Mouse (Mus musculus) left cerebral cortex, postnatal 4 days (tissue): ENCODE data around the gene Zkscan6. TPM values are rescaled to one million over a fixed set of nuclear protein-coding genes. Genes with fewer than 3 reads are reported as not detected.

Experiments
- DNase-seq: peaks from one replicate; pipeline ENCODE4 v3.0.0-alpha.2; 2022
- intact Hi-C: fragments of 180-260 bp; cut with DNase I; formaldehyde crosslinking; loops from one replicate; pipeline ENCODE4 v1.15.1; 2025
- total RNA-seq, 2 experiments: library from RNA; stranded (reverse); gene quantifications; 2 replicates each; pipeline ENCODE4 v1.2.3; 2021

Zkscan6 gene
- total RNA-seq, result 10 to 100 TPM; 12.3 to 12.9 TPM

DNA sequence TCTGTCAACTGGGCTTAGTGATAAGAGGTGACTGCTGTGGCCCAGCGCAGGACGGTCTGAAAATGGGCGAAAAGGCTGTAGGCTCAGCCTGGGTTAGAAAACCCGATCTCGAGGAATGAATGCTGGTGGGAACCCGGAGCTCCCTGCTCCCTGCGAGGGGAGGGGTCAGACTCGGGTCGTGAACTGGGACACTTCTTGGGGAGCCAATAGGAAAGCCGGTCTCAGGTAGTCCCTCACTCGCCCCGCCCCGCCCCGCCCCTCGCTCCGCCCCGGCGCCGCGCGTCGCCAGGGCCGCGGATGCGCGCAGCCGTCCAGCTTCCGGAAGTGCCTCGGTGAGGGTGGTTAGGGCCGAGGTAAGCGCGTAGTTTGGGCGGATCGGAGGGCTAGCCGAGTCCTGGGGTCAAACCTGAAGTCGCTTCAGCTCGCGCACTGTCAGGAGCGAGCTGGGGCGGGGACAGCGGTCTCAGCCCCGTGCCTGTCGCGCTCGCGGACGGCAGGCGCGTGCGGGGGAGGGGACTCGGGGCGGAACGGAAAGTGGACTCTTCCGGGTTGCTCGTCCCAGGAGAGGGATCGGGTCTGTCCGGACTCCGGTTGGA lies at the start of gene Zkscan6:
Gene Zkscan6 (plus strand): TSS at position 267 of the 596 bp plus-strand sequence.
- intact Hi-C loops, result no loop called here
- peak; percentile 90 for DNase-seq

DNA sequence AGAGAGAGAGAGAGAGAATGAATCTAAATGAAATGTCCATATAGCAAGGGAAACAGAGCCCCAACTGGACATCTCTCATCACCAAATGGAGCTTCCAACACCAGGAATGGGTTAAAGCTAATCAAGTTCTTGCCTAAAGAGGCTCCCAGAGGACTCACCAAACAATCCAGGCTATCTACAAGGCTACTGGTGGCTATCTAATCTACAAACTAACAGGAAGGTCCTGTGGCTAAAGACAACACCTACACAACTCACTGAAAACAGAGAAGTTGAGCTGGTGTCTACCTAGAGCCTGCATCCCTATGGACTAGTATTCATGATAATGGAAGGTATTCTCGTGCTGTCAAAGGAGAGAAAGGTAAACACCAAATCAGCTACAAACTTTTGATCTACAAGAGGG lies 47.6 kb upstream of the Zkscan6 start:
- no peak for DNase-seq
- intact Hi-C loops, result no loop called here

- no peak for DNase-seq
Observed at GRCm38 (mm10) chr11:65760912-65761311, 46.1 kb upstream of the Zkscan6 start.

GRCm38 (mm10) chr11:65768445-65768844 lies 38.5 kb upstream of the Zkscan6 start:
- DNase-seq, result no peak
- intact Hi-C loops, result no loop called here

More at GRCm38 (mm10) chr11:65760912-65761311, 46.1 kb upstream of the Zkscan6 start:
- intact Hi-C loops, result no loop called here

GRCm38 (mm10) chr11:65769990-65770389 lies 37.0 kb upstream of the Zkscan6 start:
- DNase-seq, result no peak
- intact Hi-C loops, result no loop called here

GRCm38 (mm10) chr11:65771546-65771945 lies 35.4 kb upstream of the Zkscan6 start:
- DNase-seq, result no peak
- intact Hi-C loops, result no loop called here

- intact Hi-C loops, result no loop called here
- DNase-seq, result no peak
Observed at GRCm38 (mm10) chr11:65773535-65773934, 33.4 kb upstream of the Zkscan6 start.

GRCm38 (mm10) chr11:65773946-65774656 lies 32.9 kb upstream of the Zkscan6 start:
- DNase-seq, result no peak
- intact Hi-C loops, result no loop called here

GRCm38 (mm10) chr11:65776906-65777611 lies 29.9 kb upstream of the Zkscan6 start:
- intact Hi-C loops, result no loop called here
- DNase-seq, result no peak

- DNase-seq, result no peak
- intact Hi-C loops, result no loop called here
Observed at GRCm38 (mm10) chr11:65777810-65778209, 29.2 kb upstream of the Zkscan6 start.

- intact Hi-C loops, result no loop called here
- DNase-seq, result no peak
Observed at GRCm38 (mm10) chr11:65779066-65779465, 27.9 kb upstream of the Zkscan6 start.

- intact Hi-C loops, result no loop called here
- DNase-seq, result no peak
Observed at GRCm38 (mm10) chr11:65779578-65779977, 27.4 kb upstream of the Zkscan6 start.

DNA sequence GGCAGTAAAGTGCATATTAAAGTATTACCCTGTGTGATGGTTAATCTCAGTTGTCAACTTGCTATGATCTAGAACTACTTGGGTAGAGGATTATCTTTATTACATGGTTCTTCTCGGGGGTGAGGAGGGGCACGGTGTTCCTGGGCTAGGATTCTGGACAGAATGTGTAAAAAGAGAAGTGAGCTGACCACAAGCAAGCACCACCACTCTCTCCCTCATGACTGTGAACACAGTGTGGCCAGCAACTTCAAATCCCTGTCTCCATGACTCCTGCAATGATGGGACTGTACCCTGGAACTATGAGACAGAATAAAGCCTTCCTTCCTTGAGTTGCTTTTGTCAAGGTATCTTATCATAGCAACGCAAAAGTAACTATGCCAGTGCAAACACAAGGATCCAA lies 25.4 kb upstream of the Zkscan6 start:
- no peak for DNase-seq
- intact Hi-C loops, result loop anchor here (10.0 kb wide), 1 partner anchor 87 kb away; no protein-coding TSS in a partner anchor

DNA sequence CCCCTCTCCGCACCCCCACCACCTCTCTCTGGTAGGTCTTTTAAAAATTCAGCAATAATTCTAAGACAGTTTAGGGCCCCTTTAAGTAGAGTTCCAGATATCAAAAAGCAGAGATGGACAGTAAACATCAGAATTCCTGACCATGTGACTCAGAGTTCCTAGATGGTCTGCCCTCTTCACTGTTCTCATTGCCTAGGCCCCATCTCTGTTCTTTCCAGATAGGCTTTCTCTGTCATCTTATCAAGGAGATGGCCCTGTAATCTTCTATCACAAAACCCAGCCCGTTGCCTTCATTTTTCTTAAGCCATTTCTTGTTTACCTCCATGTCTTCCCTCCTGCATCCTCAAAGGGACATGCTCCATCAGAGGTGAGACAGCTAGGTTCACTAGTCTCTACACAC lies 20.8 kb upstream of the Zkscan6 start:
- intact Hi-C loops, result loop anchor here (10.0 kb wide), 1 partner anchor 91 kb away; no protein-coding TSS in a partner anchor
- DNase-seq, result no peak

GRCm38 (mm10) chr11:65787421-65788151 lies 19.4 kb upstream of the Zkscan6 start:
- DNase-seq, result no peak
- intact Hi-C loops, result loop anchor here (10.0 kb wide), 1 partner anchor 93 kb away; no protein-coding TSS in a partner anchor

DNA sequence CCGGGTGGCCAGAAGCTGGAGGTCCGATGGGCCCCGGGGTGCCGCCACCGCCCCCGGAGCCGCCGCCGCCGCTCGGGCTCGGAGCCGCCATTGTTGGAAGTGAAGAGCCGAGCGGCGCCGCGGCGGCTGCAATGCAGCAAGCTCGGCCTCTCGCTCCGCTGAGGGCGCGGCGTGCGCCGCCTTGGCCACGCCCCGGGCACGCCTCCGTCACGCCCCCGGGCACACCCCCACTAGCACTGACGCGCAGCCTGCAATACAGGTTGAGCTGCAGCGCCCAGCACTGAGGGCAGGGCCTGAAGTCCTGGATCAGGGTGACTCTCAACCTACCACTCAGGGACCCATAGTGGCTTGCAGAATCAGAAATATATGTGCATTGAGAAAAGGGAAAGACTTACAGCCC lies 18.8 kb upstream of the Zkscan6 start, which contains the start of gene Map2k4:
Gene Map2k4 (minus strand): TSS at position 144 of the 400 bp plus-strand sequence.
- DNase-seq, result peak; percentile 93
- intact Hi-C loops, result loop anchor here (10.0 kb wide), 1 partner anchor 93 kb away; no protein-coding TSS in a partner anchor

DNA sequence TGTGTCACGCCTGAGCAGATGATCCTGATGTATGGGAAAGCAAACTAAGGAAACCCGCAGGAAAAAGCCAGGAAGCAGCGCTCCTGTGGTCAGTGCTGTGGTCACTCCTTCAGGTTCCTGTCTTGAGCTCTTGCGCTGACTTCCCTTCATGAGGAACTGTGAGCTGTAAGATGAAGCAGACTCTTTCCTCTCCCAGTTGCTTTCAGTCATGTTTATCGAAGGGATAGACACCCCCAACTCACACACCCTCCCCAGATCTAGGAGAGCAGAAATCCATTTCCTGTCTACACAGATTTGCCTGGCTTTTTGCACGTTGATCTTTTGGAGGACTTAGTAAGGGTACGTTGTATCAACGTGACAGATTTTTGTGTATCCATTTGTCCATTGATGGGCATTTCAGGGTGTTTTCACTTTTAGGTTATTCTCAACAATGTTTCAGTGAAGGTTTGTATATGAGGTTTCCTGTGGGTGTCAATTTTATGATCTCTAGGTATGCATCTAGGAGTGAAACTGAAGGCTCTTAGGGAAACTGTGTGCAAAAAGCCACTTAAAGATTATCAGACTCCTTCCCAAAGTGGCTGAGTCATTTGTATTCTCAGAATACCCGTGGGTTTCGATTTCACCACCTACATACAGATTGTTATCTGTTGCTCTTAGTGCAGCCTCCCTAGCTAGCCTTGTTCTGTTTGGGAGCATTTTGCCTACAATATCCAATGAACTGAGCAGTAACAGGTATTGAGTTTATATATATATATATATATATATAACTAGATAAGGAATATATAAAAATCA lies 12.4 kb upstream of the Zkscan6 start:
- no peak for DNase-seq
- intact Hi-C loops, result no loop called here

DNA sequence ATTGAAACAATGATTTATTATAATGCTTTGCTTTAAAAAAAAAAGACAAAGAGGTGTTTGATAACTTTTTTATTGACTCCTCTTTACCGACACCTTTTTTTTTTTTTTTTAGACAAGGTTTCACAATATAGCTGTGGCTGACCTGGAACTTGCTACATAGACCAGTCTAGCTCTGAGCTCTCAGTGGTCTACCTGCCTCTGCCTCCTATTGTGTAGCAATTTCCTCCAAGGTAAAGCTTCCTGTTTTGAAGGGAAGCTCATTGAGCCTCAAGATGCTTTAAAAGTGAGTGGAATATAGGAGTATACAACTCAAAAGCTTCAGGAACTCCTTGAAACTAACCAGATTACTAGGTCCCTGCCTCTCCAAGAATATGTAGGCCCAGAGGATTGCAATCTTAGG lies 11.1 kb upstream of the Zkscan6 start:
- intact Hi-C loops, result no loop called here
- DNase-seq, result no peak

DNA sequence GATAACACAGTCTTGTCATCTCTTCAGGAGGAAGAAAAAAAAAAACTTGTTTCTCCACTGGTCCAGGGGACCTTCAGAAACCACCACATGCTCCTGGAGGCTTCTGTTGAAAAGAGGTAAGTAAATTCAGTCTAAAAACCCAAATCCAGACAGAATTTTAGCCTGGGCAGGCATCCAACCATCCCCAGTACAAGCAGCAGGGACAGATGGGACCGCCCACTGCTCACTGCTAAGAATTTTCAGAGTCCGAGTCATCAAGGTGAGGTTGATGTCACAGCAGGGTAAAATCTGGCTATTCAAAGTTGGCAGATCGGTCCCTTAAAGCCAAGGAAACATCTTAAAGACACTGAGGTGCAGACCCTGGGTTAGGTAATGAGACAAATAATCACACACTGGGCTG lies 5.1 kb upstream of the Zkscan6 start:
- peak; percentile 72 for DNase-seq
- intact Hi-C loops, result no loop called here

DNA sequence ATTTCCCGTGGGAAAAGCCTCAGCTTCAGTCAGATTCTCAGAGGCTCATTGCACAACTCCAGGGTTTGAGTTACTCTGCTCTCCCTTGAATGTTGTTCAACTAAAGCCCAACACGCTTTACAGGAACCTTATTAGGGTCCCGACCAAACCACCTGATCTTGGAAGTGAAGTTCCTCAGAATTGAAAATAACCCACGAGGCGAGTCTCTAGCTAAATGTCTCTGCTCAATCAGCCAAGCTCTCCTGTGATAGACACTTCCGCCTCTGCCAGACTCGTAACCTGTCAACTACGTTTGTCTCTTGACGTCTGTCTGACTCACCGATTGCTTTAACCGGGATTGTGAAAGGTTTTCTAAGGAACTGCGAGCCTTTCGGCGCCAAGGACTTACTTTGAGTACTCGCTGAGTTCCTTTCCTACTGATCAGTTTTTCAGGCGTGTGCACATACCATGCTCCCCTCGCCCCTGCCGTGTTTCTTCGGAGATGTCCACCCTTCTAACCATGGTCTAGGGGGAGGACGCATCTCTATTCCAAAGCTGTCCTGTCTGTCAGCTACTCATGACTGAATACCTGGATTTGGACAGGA lies 562 bp upstream of the Zkscan6 start:
- no peak for DNase-seq

More for the DNA sequence above, 562 bp upstream of the Zkscan6 start:
- intact Hi-C loops, result no loop called here
